Mouse (Mus musculus) forelimb bud, embryonic 11.5 days (tissue): ENCODE measurements at regions not wholly inside any gene's neighbourhood (a gene's known extent, or its start where the extent isn't known, plus 50 kb on each side); places are given as distances from the start of the nearest gene placed in this dataset.

Source experiments
- DNase-seq: peaks from one replicate; pipeline ENCODE4 v3.0.0-alpha.2; 2012; ENCODE audit warnings: low read depth, low spot score

- DNase-seq = no peak
Observed at GRCm38 (mm10) chr1:18668901-18669300, 404.0 kb upstream of the Defb41 start.

- no peak for DNase-seq
Observed at GRCm38 (mm10) chr1:18668265-18668664, 403.3 kb upstream of the Defb41 start.

GRCm38 (mm10) chr1:18640858-18641257 lies 375.9 kb upstream of the Defb41 start:
- DNase-seq = no peak

- no peak for DNase-seq
Observed at GRCm38 (mm10) chr1:18639460-18640300, 374.7 kb upstream of the Defb41 start.

GRCm38 (mm10) chr1:18637334-18637733 lies 372.4 kb upstream of the Defb41 start:
- DNase-seq = no peak

GRCm38 (mm10) chr1:18610231-18610630 lies 345.3 kb upstream of the Defb41 start:
- DNase-seq = no peak

- peak; percentile 3 for DNase-seq
Observed at GRCm38 (mm10) chr1:18599864-18600263, 334.9 kb upstream of the Defb41 start.

GRCm38 (mm10) chr1:18598908-18599307 lies 334.0 kb upstream of the Defb41 start:
- peak; percentile 0 for DNase-seq

- no peak for DNase-seq
Observed at GRCm38 (mm10) chr1:18583358-18584128, 318.6 kb upstream of the Defb41 start.

GRCm38 (mm10) chr1:18578625-18579024 lies 313.7 kb upstream of the Defb41 start:
- no peak for DNase-seq

- DNase-seq = no peak
Observed at GRCm38 (mm10) chr1:18567086-18567485, 302.1 kb upstream of the Defb41 start.

GRCm38 (mm10) chr1:18551211-18551610 lies 286.3 kb upstream of the Defb41 start:
- DNase-seq = no peak

GRCm38 (mm10) chr1:18531702-18532101 lies 266.8 kb upstream of the Defb41 start:
- DNase-seq = no peak

GRCm38 (mm10) chr1:18524485-18524884 lies 259.5 kb upstream of the Defb41 start:
- DNase-seq = no peak

GRCm38 (mm10) chr1:18522902-18523301 lies 258.0 kb upstream of the Defb41 start:
- DNase-seq = no peak

- no peak for DNase-seq
Observed at GRCm38 (mm10) chr1:18512764-18513163, 247.8 kb upstream of the Defb41 start.

- DNase-seq = no peak
Observed at GRCm38 (mm10) chr1:18498556-18498955, 233.6 kb upstream of the Defb41 start.

GRCm38 (mm10) chr1:18468496-18468895 lies 203.6 kb upstream of the Defb41 start:
- DNase-seq = no peak

GRCm38 (mm10) chr1:18465303-18465829 lies 200.4 kb upstream of the Defb41 start:
- no peak for DNase-seq

GRCm38 (mm10) chr1:18463218-18463617 lies 198.3 kb upstream of the Defb41 start:
- DNase-seq = no peak

GRCm38 (mm10) chr1:18416297-18416732 lies 151.4 kb upstream of the Defb41 start:
- DNase-seq = no peak

GRCm38 (mm10) chr1:18415879-18416278 lies 150.9 kb upstream of the Defb41 start:
- no peak for DNase-seq
